Mouse (Mus musculus) urinary bladder, postnatal 25 days (tissue): ENCODE data around the gene Zfp819.
"Not testable (repeated sequence)": the region's sequence is repeated elsewhere in the genome, so short reads cannot be mapped to it uniquely, and the experiment has no call there.

Experiments used
- DNase-seq: peaks from one replicate; pipeline ENCODE4 v3.0.0; 2022; ENCODE audit warnings: low spot score

The Zfp819 gene

DNA sequence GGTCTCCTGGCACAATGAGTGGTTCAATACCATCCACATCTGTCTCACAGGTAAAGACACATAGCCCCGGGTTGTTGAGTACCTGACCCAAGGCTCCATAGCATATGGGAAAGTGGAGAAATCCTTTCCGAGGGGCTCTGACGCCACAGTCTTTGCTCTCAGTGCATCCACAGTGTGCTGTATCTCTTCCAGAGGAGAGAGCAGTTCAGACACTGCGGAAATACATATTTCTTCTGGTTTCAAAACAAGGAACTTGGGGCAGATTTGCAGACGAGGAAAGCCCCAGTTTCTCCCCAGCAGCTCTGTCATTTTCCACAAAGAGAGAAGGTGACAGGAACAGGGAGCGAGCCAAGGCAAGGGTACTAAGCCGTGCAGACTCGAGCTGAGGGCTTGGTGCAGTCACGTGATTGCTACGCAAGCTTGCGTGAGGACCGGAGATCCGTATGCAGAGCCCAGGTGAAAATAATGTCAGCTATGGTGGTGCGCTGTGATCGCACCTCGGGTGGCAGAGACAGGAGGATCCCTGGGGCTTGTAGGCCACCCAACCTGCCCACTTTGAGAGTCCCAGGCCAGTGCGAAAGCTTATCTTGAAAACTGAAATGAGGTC is 36.2 kb downstream of the Zfp819 start:
- no peak for DNase-seq

DNA sequence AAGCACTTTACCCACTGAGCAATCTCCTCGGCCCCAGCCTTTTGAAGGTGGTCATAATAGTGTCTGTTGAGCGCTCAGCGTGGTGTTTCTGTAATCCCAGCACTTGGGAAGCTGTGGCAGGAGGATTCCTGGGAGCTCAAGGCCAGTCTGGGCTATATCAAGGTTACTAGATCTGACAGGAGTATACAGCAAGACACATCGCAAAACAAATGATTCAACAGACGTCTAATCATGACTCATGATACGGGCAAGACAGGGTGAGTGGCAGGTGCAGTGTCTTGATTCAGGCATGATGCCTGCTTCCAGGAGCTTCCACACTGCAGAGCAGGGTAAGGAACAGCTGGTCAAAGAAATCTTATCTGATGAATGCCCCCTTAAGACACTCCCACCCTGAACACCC is 45.7 kb downstream of the Zfp819 start:
- no peak for DNase-seq

DNA sequence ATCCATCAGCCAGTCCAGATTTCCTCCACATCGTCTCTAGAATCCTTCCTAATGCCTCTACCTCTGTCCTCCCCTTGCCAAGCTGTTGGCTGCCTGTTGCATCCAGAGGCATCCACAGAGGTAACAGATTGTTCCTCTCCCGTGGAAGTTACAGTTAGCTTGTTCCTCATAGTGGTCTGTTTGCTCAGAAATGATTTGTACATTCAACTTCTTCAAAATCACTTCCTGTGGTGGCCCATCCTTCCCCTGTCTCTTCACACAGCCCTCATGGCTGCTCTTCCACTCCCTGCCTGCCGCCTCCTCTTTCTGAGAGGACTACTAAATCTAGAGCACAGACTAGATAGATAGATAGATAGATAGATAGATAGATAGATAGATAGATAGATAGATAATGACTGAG is 47.5 kb downstream of the Zfp819 start:
- DNase-seq = no peak

DNA sequence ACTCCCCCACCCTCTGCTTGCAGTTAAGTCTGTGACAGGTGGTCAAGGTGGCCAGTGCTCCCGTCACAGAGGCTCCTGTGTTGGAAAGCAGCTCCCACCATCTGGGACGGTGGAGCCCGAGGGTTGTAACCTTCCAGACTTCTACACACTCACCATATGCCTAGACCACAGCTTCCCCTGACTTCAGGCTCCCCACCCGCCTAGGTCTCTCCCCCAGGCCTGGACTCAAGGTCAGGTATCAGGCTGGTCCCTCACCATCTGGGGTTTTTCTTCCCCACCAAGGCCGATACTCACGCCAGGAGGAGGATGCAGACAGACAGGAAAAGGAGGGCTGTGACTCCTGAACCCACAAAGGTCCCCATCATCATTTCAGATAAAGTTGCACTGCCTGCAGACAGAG is 49.3 kb downstream of the Zfp819 start:
- no peak for DNase-seq

DNA sequence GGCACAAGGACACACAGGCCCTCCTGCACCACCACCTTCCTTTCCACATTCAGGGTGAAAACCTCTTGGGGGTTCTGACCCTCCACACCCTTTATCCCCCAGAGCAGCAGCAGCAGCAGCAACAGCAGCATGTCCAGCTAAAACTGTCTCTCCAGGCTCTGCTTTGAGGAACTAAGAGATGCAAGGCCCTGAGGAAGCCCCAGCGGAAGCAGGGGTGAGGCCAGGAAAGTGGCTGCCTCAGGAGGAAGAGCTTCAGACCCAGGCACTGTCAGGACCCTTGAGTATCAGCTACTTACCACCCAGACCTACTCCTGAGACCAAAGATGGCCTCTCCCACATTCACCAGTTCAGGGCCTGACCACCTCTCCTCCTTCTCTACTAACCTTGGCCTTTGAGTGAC is 53.0 kb downstream of the Zfp819 start, which contains the start of gene Siglece:
Gene Siglece, minus strand, starts transcription at position 160 of the 400 bp plus-strand sequence.
- DNase-seq = no peak

DNA sequence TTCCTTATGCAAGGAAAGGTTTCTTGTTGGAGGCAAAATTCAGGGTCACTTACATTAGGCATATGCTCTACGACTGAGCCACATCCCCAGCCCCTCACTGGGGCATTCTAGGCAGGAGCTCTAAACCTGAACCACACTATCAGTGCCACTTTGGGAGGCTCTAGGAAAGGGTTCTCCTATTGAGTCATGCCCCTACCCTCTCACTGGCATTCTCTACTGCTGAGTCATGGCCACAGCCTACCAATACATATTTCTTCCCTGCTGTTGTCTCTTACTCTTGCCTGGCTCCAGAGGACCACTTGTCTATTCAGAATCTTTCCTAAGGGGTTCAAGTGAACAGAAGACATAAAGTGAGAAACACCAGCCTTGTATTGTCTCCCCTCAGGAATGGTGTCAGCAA is 55.8 kb downstream of the Zfp819 start:
- no peak for DNase-seq

DNA sequence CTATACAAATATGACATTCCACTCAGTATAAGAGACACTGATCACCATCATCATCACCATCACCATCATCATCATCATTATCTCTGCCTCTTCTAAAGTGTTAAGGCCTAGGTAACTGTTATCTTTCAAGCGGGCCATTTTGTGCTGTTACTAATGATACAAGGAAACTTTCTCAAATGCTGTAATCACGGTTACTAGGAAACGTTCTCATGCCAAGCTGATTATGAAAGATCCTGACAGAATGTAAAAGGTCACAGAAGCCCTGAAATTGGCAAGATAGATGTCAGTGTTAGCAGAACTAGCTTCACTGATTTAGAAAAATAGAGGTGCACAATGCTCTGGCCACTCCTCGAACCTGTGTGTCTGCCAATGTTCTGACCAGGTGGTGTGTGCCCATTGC is 60.3 kb downstream of the Zfp819 start:
- DNase-seq = not testable (repeated sequence)
